Comparison of ENCODE assay signal across 30 mouse cellular contexts in genomic region chr6:34567298-34567697, GRCm38 (mm10). TPM values are rescaled to one million over a fixed set of nuclear protein-coding genes. Genes with fewer than 3 reads are reported as not detected.
DNase-seq lines count a peak whose midpoint lies in the region; ATAC-seq and TF ChIP-seq lines count a peak whose summit lies in the region.
"Had no signal": no experiment of that assay in that cellular context is flagged by ENCODE, and none has a peak within 500 bp of the region (broad histone marks: within the 10 kb centered on the region; RNA-seq: fewer than 3 reads in every experiment).

No protein-coding gene starts in this region.

- DNase-seq in liver, adult 2 months (ENCODE audit: extremely low read depth, low read depth, low spot score), result peak; percentile 24
- peak; percentile 56 for DNase-seq in NIH3T3 (ENCODE audit: low read depth)
- DNase-seq in fat pad, adult 2 months (ENCODE audit: extremely low read depth, low read depth, low spot score), result peak; percentile 16
- DNase-seq in right cerebral cortex, postnatal 4 days, result no peak
- no peak for DNase-seq in frontal cortex, postnatal 14 days (ENCODE audit: low spot score in 2 of 2)
- no peak for DNase-seq in adrenal gland, adult (ENCODE audit: inconsistent age in 2 of 2, low spot score in 1 of 2)
- DNase-seq: adrenal gland, adult 2 months; adrenal gland, postnatal 36 days; cerebellum, adult 2 months; cerebellum, postnatal 14 days; gastrocnemius, postnatal 36 days; heart, adult 2 months; heart, postnatal 10 days; kidney, postnatal 14 days; layer of hippocampus, adult 9-11 months; liver, postnatal 0 days; lung, postnatal 14 days; right cerebral cortex, adult 18-20 months had no signal

- ATAC-seq in liver, embryonic 12.5 days, result no peak
- peak; percentile 84 for ATAC-seq in intestine, postnatal 0 days
- ATAC-seq: forebrain, embryonic 13.5 days; inflammation-experienced regulatory T-cells, adult 6 months; liver, postnatal 0 days; midbrain, embryonic 15.5 days had no signal

- H3K27me3 ChIP-seq in liver, adult 2 months (ENCODE audit: control insufficient read depth, insufficient read depth, low read length), result no peaks in the 10 kb centered on the region
- no peaks in the 10 kb centered on the region for H3K27me3 ChIP-seq in liver, embryonic 12.5 days (replicated peaks)
- no peaks in the 10 kb centered on the region for H3K27me3 ChIP-seq in intestine, postnatal 0 days (replicated peaks; ENCODE audit: control insufficient read depth, insufficient read depth, low read length)
- H3K27me3 ChIP-seq: embryonic facial prominence, embryonic 15.5 days; forebrain, embryonic 13.5 days; heart, embryonic 13.5 days; hindbrain, embryonic 15.5 days; limb, embryonic 15.5 days; midbrain, embryonic 15.5 days had no signal

- H3K79me2 ChIP-seq in liver, adult 2 months (ENCODE audit: control insufficient read depth, insufficient read depth, low read length), result no peaks in the 10 kb centered on the region

- no peak overlapping the region for H3K27ac ChIP-seq in liver, adult 2 months (replicated peaks; ENCODE audit: insufficient read depth, low read depth, low read length)
- no peak overlapping the region for H3K27ac ChIP-seq in liver, embryonic 12.5 days
- no peak overlapping the region for H3K27ac ChIP-seq in intestine, postnatal 0 days (ENCODE audit: low read depth, low read length)
- H3K27ac ChIP-seq: embryonic facial prominence, embryonic 10.5 days; embryonic facial prominence, embryonic 15.5 days; forebrain, embryonic 13.5 days; heart, adult 2 months; heart, embryonic 13.5 days; hindbrain, embryonic 15.5 days; limb, embryonic 10.5 days; limb, embryonic 15.5 days; midbrain, embryonic 10.5 days; midbrain, embryonic 15.5 days had no signal

- no peak for TF ChIP-seq POLR2A in liver, adult 2 months (IDR thresholded peaks at IDR 0.05; ENCODE audit: extremely low read depth, insufficient read depth, low read length)

- H3K36me3 ChIP-seq in liver, adult 2 months (ENCODE audit: control insufficient read depth, insufficient read depth, low read length), result no peaks in the 10 kb centered on the region
- no peaks in the 10 kb centered on the region for H3K36me3 ChIP-seq in liver, embryonic 12.5 days
- no peaks in the 10 kb centered on the region for H3K36me3 ChIP-seq in intestine, postnatal 0 days (ENCODE audit: control insufficient read depth, insufficient read depth)
- H3K36me3 ChIP-seq: embryonic facial prominence, embryonic 10.5 days; embryonic facial prominence, embryonic 15.5 days; heart, embryonic 13.5 days; hindbrain, embryonic 15.5 days; limb, embryonic 10.5 days; limb, embryonic 15.5 days; midbrain, embryonic 10.5 days; midbrain, embryonic 15.5 days had no signal

- WGBS in liver, adult 2 months, result 46% methylated on average over 5 of the region's 5 CpGs
- 78% methylated on average over 5 of the region's 5 CpGs for WGBS in liver, embryonic 12.5 days (ENCODE audit: insufficient replicate concordance)
- WGBS in intestine, postnatal 0 days, result 35% methylated on average over 5 of the region's 5 CpGs

- no peak overlapping the region for H3K4me3 ChIP-seq in liver, adult 2 months (ENCODE audit: insufficient read depth, low read depth, low read length)
- no peak overlapping the region for H3K4me3 ChIP-seq in liver, embryonic 12.5 days
- no peak overlapping the region for H3K4me3 ChIP-seq in intestine, postnatal 0 days (ENCODE audit: low read depth, low read length)
- H3K4me3 ChIP-seq: embryonic facial prominence, embryonic 10.5 days; embryonic facial prominence, embryonic 15.5 days; forebrain, embryonic 13.5 days; heart, adult 2 months; heart, embryonic 13.5 days; hindbrain, embryonic 15.5 days; limb, embryonic 10.5 days; limb, embryonic 15.5 days; midbrain, embryonic 10.5 days; midbrain, embryonic 15.5 days had no signal

- H3K9ac ChIP-seq in liver, adult 2 months (ENCODE audit: low read depth, low read length), result no peak overlapping the region
- H3K9ac ChIP-seq in liver, embryonic 12.5 days, result no peak overlapping the region
- no peak overlapping the region for H3K9ac ChIP-seq in intestine, postnatal 0 days (ENCODE audit: low read depth, low read length)
- H3K9ac ChIP-seq: embryonic facial prominence, embryonic 15.5 days; forebrain, embryonic 13.5 days; heart, embryonic 13.5 days; hindbrain, embryonic 15.5 days; limb, embryonic 15.5 days; liver, postnatal 0 days; midbrain, embryonic 15.5 days had no signal

- no peak for TF ChIP-seq CTCF in liver, adult 2 months (IDR thresholded peaks at IDR 0.05; ENCODE audit: low read depth, low read length)
- no peak for TF ChIP-seq CTCF in intestine, postnatal 0 days (IDR thresholded peaks at IDR 0.05; ENCODE audit: low read depth)

- no peaks in the 10 kb centered on the region for H3K4me1 ChIP-seq in liver, adult 2 months (ENCODE audit: control insufficient read depth, insufficient read depth, low read length)
- no peaks in the 10 kb centered on the region for H3K4me1 ChIP-seq in liver, embryonic 12.5 days
- no peaks in the 10 kb centered on the region for H3K4me1 ChIP-seq in intestine, postnatal 0 days (replicated peaks; ENCODE audit: control insufficient read depth, insufficient read depth, low read length)
- H3K4me1 ChIP-seq: embryonic facial prominence, embryonic 10.5 days; embryonic facial prominence, embryonic 15.5 days; forebrain, embryonic 13.5 days; hindbrain, embryonic 15.5 days; limb, embryonic 10.5 days; limb, embryonic 15.5 days; midbrain, embryonic 10.5 days; midbrain, embryonic 15.5 days had no signal

- H3K9me3 ChIP-seq in liver, embryonic 12.5 days (replicated peaks), result no peaks in the 10 kb centered on the region
- no peaks in the 10 kb centered on the region for H3K9me3 ChIP-seq in intestine, postnatal 0 days (ENCODE audit: control insufficient read depth)
- H3K9me3 ChIP-seq: embryonic facial prominence, embryonic 10.5 days; embryonic facial prominence, embryonic 15.5 days; forebrain, embryonic 13.5 days; heart, embryonic 13.5 days; hindbrain, embryonic 15.5 days; limb, embryonic 10.5 days; limb, embryonic 15.5 days; midbrain, embryonic 10.5 days; midbrain, embryonic 15.5 days had no signal

- no peak overlapping the region for H3K4me2 ChIP-seq in liver, embryonic 12.5 days
- no peak overlapping the region for H3K4me2 ChIP-seq in intestine, postnatal 0 days (replicated peaks; ENCODE audit: low read depth)
- H3K4me2 ChIP-seq: embryonic facial prominence, embryonic 15.5 days; forebrain, embryonic 13.5 days; heart, embryonic 13.5 days; hindbrain, embryonic 15.5 days; limb, embryonic 15.5 days; midbrain, embryonic 15.5 days had no signal

RNA-seq across cellular contexts. Expression of gene Cald1, which starts 31.0 kb away (rescaled TPM):
- total RNA-seq in liver, adult 2 months (2014; rRNA removed), result 61.0 and 74.8 TPM in 2 replicates
- polyA plus RNA-seq in liver, adult 2 months (2012; rRNA removed), result 42.4 and 44.6 TPM in 2 replicates
- polyA plus RNA-seq in liver, embryonic 12.5 days (2016; fragmentation: Nextera tagmentation; extraction: Ambion mirVana), result 76.2 and 80.2 TPM in 2 replicates
- polyA plus RNA-seq in intestine, postnatal 0 days (2015; fragmentation: Nextera tagmentation; extraction: Ambion mirVana), result 239 and 283 TPM in 2 replicates

Comparison
In these comparisons a context has a peak if more than half of its experiments do, and no peak if none do; other contexts are left out.
1. DNase-seq: peak in liver, adult 2 months (single experiment), NIH3T3 (single experiment) and fat pad, adult 2 months (single experiment); none in right cerebral cortex, postnatal 4 days (single experiment), frontal cortex, postnatal 14 days (0 of 2) and adrenal gland, adult (0 of 2).